Mouse (Mus musculus) erythroblast, adult 5-6 weeks (primary cell): Measurements from ENCODE around the gene Tdrd7. TPM values are rescaled to one million over a fixed set of nuclear protein-coding genes. Genes with fewer than 3 reads are reported as not detected.
A peak's percentile ranks its signal among the peaks of the same experiment; 100 is the strongest.

Source experiments
- ATAC-seq: replicated peaks from 2 replicates; pipeline ENCODE4 v1.8.0; 2016; ENCODE audit warnings: moderate number of reproducible peaks, mild to moderate bottlenecking, moderate TSS enrichment, inconsistent platforms; ENCODE audit not compliant: poor library complexity, low FRiP score, severe bottlenecking
- total RNA-seq, 2 experiments: library from RNA; stranded (forward) in 1 of 2; stranded (reverse) in 1 of 2; fragments of 150-400 nt in 1 of 2; fragments of 200-764, 138-1000 nt in 1 of 2; gene quantifications; 2 replicates each; pipeline versions ENCODE4 v1.2.3 to v1.2.4; 2015 to 2017; ENCODE audit warnings: low replicate concordance in 2 of 2

Tdrd7 gene
- total RNA-seq, 2 experiments from 2014 or later, result 11.4 to 14.2 TPM

- peak; percentile 53 for ATAC-seq
Observed at GRCm38 (mm10) chr4:46038892-46039751, 74.0 kb downstream of the Tdrd7 start, which contains the start of gene Tmod1. Gene Tmod1, plus strand, starts transcription at chr4:46038935.

- ATAC-seq, result peak; percentile 50
Observed at GRCm38 (mm10) chr4:46039899-46040298, 74.8 kb downstream of the Tdrd7 start.

GRCm38 (mm10) chr4:46040594-46041192 is 75.6 kb downstream of the Tdrd7 start:
- peak; percentile 82 for ATAC-seq

- no peak for ATAC-seq
Observed at GRCm38 (mm10) chr4:46041761-46042504, 76.8 kb downstream of the Tdrd7 start.

- 0 out of 2 replicates have a peak, but pooled peaks have one; percentile 9 for ATAC-seq
Observed at GRCm38 (mm10) chr4:46042505-46042850, 77.3 kb downstream of the Tdrd7 start.

- no peak for ATAC-seq
Observed at GRCm38 (mm10) chr4:46043361-46043760, 78.2 kb downstream of the Tdrd7 start.

- ATAC-seq, result no peak
Observed at GRCm38 (mm10) chr4:46047971-46048370, 82.8 kb downstream of the Tdrd7 start.

- no peak for ATAC-seq
Observed at GRCm38 (mm10) chr4:46048418-46048817, 83.3 kb downstream of the Tdrd7 start.

GRCm38 (mm10) chr4:46053323-46054107 is 88.4 kb downstream of the Tdrd7 start:
- ATAC-seq, result no peak

- no peak for ATAC-seq
Observed at GRCm38 (mm10) chr4:46056163-46056562, 91.0 kb downstream of the Tdrd7 start.

- no peak for ATAC-seq
Observed at GRCm38 (mm10) chr4:46061259-46061962, 96.3 kb downstream of the Tdrd7 start.

- ATAC-seq, result no peak
Observed at GRCm38 (mm10) chr4:46063841-46064240, 98.7 kb downstream of the Tdrd7 start.

GRCm38 (mm10) chr4:46064263-46064662 is 99.1 kb downstream of the Tdrd7 start:
- ATAC-seq, result no peak

- ATAC-seq, result no peak
Observed at GRCm38 (mm10) chr4:46064961-46065360, 99.8 kb downstream of the Tdrd7 start.

GRCm38 (mm10) chr4:46065695-46066340 is 100.7 kb downstream of the Tdrd7 start:
- ATAC-seq, result no peak

GRCm38 (mm10) chr4:46068060-46068459 is 102.9 kb downstream of the Tdrd7 start:
- no peak for ATAC-seq

- no peak for ATAC-seq
Observed at GRCm38 (mm10) chr4:46068573-46068972, 103.4 kb downstream of the Tdrd7 start.

- ATAC-seq, result no peak
Observed at GRCm38 (mm10) chr4:46069851-46070482, 104.8 kb downstream of the Tdrd7 start.
